In genomic region chr5:116567298-116567697, GRCm38 (mm10) we compare ENCODE assay signal across 13 mouse cellular contexts.
"Had no signal": no experiment of that assay in that cellular context is flagged by ENCODE, and none has a peak within 500 bp of the region (broad histone marks: within the 10 kb centered on the region; RNA-seq: fewer than 3 reads in every experiment).

No protein-coding gene starts in this region.

- DNase-seq: gastrocnemius, adult 2 months; gastrocnemius, postnatal 10 days; gastrocnemius, postnatal 25 days; heart, adult 18-20 months; heart, postnatal 10 days; heart, postnatal 4 days; kidney, adult 18-20 months; kidney, adult 8-10 months; kidney, postnatal 10 days; kidney, postnatal 25 days; kidney, postnatal 4 days; liver; liver, embryonic 13.5 days had no signal
